Mouse (Mus musculus) stomach, postnatal 0 days (tissue): Measurements from ENCODE around the gene Serpinb6a.

Experiments used
- CTCF ChIP-seq: IDR thresholded peaks from 2 replicates; pipeline ENCODE4 v1.5.1; 2016; ENCODE audit warnings: antibody characterized with exemption, low read depth, mild to moderate bottlenecking, moderate library complexity
- EP300 ChIP-seq: optimal IDR thresholded peaks from 2 replicates; pipeline ENCODE3; 2016; ENCODE audit warnings: antibody characterized with exemption

DNA sequence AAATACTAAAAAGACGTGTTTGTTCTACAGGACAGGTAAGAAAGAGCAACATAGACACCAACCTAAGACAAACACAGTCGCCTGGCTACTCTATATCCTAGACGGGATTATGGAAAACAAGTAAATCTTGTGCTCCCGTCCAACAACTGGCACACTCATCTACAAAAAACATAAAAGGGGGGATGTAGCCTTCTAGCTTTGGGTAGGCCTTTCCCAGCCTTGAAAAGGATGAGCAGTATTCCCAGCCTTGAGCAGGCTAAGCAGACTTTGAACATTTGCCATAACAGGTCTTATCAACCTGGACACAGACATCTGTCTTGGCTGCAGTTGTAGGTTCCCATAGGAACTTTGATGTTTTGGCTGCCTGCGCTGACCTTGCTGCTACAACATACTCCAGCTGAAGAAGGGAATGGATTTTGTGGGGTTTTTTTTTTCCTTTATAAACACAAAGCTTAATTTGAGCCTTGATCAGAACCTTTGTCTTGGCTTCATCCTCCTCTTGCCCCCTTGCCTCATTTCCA is 61.2 kb downstream of the Serpinb6a start:
- TF ChIP-seq CTCF (no peak), EP300 (no peak)
